Mouse (Mus musculus) limb, embryonic 13.5 days (tissue): ENCODE data around the gene C3. TPM values are rescaled to one million over a fixed set of nuclear protein-coding genes. Genes with fewer than 3 reads are reported as not detected.

Source experiments
- ATAC-seq: fragments of 200-750 bp; cut with Nextera tagmentation; 2 replicates; pipeline ENCODE4 v1.8.0; 2017; ENCODE audit warnings: low read depth, moderate number of reproducible peaks, moderate TSS enrichment; ENCODE audit not compliant: low FRiP score
- H3K27ac ChIP-seq: fragments of 300-500 bp; sonication (generic); 2 replicates; pipeline ENCODE4 v1.5.1; 2015; ENCODE audit warnings: inconsistent platforms, mild to moderate bottlenecking, moderate library complexity
- H3K27me3 ChIP-seq: fragments of 300-500 bp; sonication (generic); 2 replicates; pipeline ENCODE4 v1.6.1; 2015; ENCODE audit warnings: mild to moderate bottlenecking, inconsistent platforms
- H3K36me3 ChIP-seq: fragments of 300-500 bp; sonication (generic); 2 replicates; pipeline ENCODE4 v1.6.1; 2015; ENCODE audit warnings: inconsistent platforms, mild to moderate bottlenecking, moderate library complexity
- H3K4me1 ChIP-seq: fragments of 300-500 bp; sonication (generic); 2 replicates; pipeline ENCODE4 v1.6.1; 2015; ENCODE audit warnings: inconsistent platforms
- H3K4me2 ChIP-seq: fragments of 300-500 bp; sonication (generic); replicated peaks from 2 replicates; pipeline ENCODE4 v1.6.1; 2015; ENCODE audit warnings: inconsistent platforms, mild to moderate bottlenecking, moderate library complexity
- H3K4me3 ChIP-seq: fragments of 300-500 bp; sonication (generic); 2 replicates; pipeline ENCODE4 v1.5.1; 2015; ENCODE audit warnings: moderate library complexity, mild to moderate bottlenecking, inconsistent platforms
- H3K9ac ChIP-seq: fragments of 300-500 bp; sonication (generic); 2 replicates; pipeline ENCODE4 v1.6.1; 2015; ENCODE audit warnings: mild to moderate bottlenecking, inconsistent platforms
- H3K9me3 ChIP-seq: fragments of 300-500 bp; sonication (generic); 2 replicates; pipeline ENCODE4 v1.6.1; 2016; ENCODE audit warnings: inconsistent platforms
- WGBS: fragments of 180-500 bp; shearing (Covaris S2); methylation state at CpG from one replicate; pipeline ENCODE4 v1.1.7; 2015; 5-methylcytosine and 5-hydroxymethylcytosine counted together
- polyA plus RNA-seq: library from polyadenylated mRNA; unstranded; fragments of >200 nt; fragmentation: Nextera tagmentation; extraction: Ambion mirVana; gene quantifications from 2 replicates; pipeline ENCODE4 v1.2.1, GENCODE M21; 2015

The C3 gene
- polyA plus RNA-seq, 1 experiment from 2014 or later: 0.31 TPM

DNA sequence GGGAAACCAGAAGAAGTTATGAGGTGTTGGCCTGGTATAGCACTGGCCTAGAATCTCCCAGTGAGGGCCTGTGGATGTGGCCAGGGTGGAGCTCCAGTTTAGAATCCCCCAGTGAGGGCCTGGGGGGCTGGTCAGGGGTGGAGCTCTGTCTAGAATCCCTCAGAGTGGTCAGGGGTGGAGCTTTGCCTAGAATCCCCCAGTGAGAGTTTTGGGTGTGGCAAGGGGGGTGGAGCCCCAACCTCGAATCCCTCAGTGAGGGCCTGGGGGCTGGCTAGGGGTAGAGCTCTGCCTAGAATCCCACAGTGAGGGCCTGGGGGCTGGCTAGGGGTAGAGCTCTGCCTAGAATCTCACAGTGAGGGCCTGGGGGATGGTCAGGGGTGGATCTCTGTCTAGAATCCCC lies 33.9 kb upstream of the C3 start:
- WGBS: 14% methylated on average over 1 of the region's 1 CpGs
- no peak overlapping the region for H3K4me2 ChIP-seq
- H3K4me3 ChIP-seq: no peak overlapping the region
- H3K27me3 ChIP-seq: no peaks in the 10 kb centered on the region
- H3K9me3 ChIP-seq: no peaks in the 10 kb centered on the region
- no peak overlapping the region for H3K27ac ChIP-seq
- H3K36me3 ChIP-seq: peaks cover 72% of the 10 kb centered on the region
- no peak overlapping the region for H3K9ac ChIP-seq
- peaks cover 4% of the 10 kb centered on the region; the same call in 1 of the 2 replicates for H3K4me1 ChIP-seq
- no peak for ATAC-seq

DNA sequence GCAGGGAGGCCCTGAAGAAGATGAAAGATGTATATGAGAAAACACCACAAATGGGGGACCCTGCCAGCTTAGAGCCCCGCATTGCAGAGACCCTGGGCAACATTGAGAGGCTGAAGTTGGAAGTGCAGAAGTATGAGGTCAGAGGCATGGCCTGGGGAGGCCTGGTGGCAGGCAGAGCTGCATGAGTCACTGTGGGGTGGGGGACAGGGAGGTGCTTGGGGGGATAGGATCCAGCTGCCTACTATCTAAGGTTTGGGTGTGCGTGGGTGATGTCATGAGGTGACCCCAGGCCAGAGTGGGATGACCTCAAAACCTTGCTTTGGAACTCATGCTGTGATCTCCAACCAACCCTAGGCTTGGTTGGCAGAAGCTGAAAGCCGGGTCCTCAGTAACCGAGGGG lies 33.4 kb upstream of the C3 start:
- no peak for ATAC-seq
- peaks cover 77% of the 10 kb centered on the region for H3K36me3 ChIP-seq
- WGBS: 97% methylated on average over 4 of the region's 4 CpGs
- H3K4me3 ChIP-seq: no peak overlapping the region
- no peak overlapping the region for H3K9ac ChIP-seq
- no peaks in the 10 kb centered on the region for H3K9me3 ChIP-seq
- no peaks in the 10 kb centered on the region for H3K27me3 ChIP-seq
- peaks cover 4% of the 10 kb centered on the region; the same call in 1 of the 2 replicates for H3K4me1 ChIP-seq
- H3K27ac ChIP-seq: no peak overlapping the region
- no peak overlapping the region for H3K4me2 ChIP-seq

DNA sequence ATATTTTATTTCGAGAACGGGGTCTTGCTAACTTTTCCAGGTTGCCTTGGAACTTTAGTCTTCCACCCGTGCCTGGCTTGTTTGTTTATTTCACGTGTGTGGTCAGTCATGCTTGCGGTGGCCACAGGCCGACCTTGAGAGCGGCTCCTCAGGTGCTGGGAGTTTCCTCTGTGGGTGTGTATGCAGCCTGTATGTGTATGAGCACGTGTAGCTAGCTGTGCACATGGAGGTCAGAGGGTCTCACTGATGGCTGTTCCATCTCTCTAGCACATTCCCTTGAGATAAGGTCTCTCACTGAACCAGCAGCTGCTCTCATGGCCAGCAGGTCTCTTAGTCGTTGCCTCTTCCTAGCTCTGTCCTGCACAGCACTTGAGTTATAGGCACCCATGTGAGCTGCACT lies 32.4 kb upstream of the C3 start:
- no peak overlapping the region for H3K9ac ChIP-seq
- WGBS: 89% methylated on average over 9 of the region's 9 CpGs
- H3K9me3 ChIP-seq: no peaks in the 10 kb centered on the region
- H3K4me2 ChIP-seq: no peak overlapping the region
- no peak overlapping the region for H3K4me3 ChIP-seq
- peaks cover 86% of the 10 kb centered on the region for H3K36me3 ChIP-seq
- H3K27ac ChIP-seq: no peak overlapping the region
- no peaks in the 10 kb centered on the region for H3K27me3 ChIP-seq
- H3K4me1 ChIP-seq: no peaks in the 10 kb centered on the region; the same call in 1 of the 2 replicates
- ATAC-seq: no peak

DNA sequence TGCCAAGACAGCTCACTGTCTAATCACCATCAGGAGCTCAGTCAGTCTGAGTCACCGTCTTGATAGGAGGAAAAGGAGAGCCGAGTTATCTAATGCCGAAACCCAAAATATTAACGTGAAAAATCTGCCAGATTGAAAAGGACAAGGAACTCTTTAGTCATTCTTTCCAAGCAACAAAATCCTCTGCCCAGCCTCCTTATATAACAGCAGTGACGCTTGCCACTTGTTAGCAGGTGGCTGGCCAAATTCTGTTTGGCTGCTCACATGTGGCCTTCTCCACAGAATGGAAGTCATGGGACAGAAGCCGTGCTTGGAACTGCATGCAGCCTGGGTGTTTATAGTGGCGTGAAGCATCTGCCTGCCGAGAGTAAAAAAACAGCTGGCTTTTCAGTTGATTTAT lies 31.8 kb upstream of the C3 start:
- 90% methylated on average over 8 of the region's 8 CpGs for WGBS
- no peak overlapping the region for H3K4me3 ChIP-seq
- no peaks in the 10 kb centered on the region for H3K4me1 ChIP-seq
- no peak for ATAC-seq
- no peaks in the 10 kb centered on the region for H3K27me3 ChIP-seq
- H3K9ac ChIP-seq: no peak overlapping the region
- no peaks in the 10 kb centered on the region for H3K9me3 ChIP-seq
- no peak overlapping the region for H3K27ac ChIP-seq
- peaks cover 92% of the 10 kb centered on the region for H3K36me3 ChIP-seq
- no peak overlapping the region for H3K4me2 ChIP-seq

DNA sequence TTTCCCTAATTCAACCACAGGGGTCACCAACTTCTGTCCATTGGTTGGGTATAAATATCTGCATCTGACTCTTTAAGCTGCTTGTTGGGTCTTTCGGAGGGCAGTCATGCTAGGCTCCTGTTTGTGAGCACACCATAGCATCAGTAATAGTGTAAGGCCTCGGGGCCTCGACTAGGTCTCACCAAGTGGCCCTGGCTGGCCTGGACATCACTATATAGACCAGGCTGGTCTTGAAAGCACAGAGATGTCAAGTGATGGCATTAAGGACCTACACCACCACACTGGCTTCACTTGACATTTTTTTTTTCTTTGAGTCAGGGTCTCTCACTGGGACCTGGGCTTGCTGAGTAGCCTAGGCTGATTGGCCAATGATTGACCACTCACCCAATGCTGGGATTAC lies 30.3 kb upstream of the C3 start:
- H3K4me2 ChIP-seq: no peak overlapping the region
- no peak overlapping the region for H3K27ac ChIP-seq
- H3K9ac ChIP-seq: no peak overlapping the region
- peaks cover 98% of the 10 kb centered on the region for H3K36me3 ChIP-seq
- H3K4me3 ChIP-seq: no peak overlapping the region
- over 99% methylated on average over 3 of the region's 3 CpGs for WGBS
- ATAC-seq: no peak
- no peaks in the 10 kb centered on the region for H3K9me3 ChIP-seq
- H3K4me1 ChIP-seq: no peaks in the 10 kb centered on the region
- no peaks in the 10 kb centered on the region for H3K27me3 ChIP-seq

DNA sequence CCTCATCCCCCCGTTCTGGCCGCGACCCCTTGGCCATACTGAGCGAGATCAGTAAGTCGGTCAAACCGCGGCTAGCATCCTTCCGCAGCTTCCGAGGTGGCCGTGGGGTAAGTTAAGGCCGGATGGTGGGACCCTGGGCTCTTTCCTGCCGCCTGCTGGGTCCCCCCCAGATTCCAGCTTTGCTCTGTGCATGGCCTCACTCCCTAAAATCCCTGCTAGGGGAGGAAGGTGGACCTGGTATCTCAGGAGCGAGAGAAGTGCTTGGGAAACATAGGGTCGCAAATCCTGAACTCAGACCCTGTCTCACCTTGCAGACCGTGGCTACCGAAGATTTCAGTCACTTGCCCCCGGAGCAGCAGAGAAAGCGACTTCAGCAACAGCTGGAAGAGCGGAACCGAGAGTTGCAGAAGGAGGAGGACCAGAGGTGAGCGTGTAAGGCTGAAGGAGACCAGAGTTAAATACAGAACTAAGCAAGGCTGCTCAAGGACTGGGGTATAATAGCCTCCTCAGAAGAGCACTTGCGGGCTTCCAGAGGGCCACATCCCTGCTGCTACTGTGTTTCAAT lies 29.1 kb upstream of the C3 start:
- Histone ChIP-seq H3K27me3 (no peaks in the 10 kb centered on the region), H3K4me3 (no peak overlapping the region), H3K4me2 (no peak overlapping the region), H3K36me3 (peaks cover 89% of the 10 kb centered on the region), H3K4me1 (no peaks in the 10 kb centered on the region), H3K9me3 (no peaks in the 10 kb centered on the region), H3K27ac (no peak overlapping the region), H3K9ac (no peak overlapping the region)
- ATAC-seq: no peak
- WGBS: 94% methylated on average over 22 of the region's 22 CpGs

DNA sequence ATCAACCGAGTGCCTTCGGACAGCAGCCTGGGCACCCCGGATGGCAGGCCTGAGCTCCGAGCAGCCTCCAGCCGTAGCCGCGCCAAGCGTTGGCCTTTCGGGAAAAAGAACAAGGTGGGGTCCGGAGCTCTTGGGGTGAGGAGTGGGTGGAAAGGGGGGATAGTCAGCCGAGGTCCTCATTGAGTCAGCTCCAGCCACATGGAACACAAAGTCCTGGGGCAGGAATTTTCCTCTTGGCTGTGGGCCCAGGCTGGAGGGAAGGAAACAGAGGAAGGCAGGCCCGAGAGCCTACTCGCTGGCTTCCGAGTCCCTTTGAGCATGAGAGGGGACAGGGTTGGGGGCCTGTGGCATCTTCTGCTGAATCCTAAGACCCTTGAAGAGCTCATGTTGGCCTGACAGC lies 27.4 kb upstream of the C3 start:
- Histone ChIP-seq H3K4me2 (no peak overlapping the region), H3K9ac (no peak overlapping the region), H3K36me3 (peaks cover 73% of the 10 kb centered on the region), H3K9me3 (no peaks in the 10 kb centered on the region), H3K4me3 (no peak overlapping the region), H3K27me3 (no peaks in the 10 kb centered on the region), H3K4me1 (peaks cover 10% of the 10 kb centered on the region), H3K27ac (no peak overlapping the region)
- 93% methylated on average over 14 of the region's 14 CpGs for WGBS
- ATAC-seq: no peak

DNA sequence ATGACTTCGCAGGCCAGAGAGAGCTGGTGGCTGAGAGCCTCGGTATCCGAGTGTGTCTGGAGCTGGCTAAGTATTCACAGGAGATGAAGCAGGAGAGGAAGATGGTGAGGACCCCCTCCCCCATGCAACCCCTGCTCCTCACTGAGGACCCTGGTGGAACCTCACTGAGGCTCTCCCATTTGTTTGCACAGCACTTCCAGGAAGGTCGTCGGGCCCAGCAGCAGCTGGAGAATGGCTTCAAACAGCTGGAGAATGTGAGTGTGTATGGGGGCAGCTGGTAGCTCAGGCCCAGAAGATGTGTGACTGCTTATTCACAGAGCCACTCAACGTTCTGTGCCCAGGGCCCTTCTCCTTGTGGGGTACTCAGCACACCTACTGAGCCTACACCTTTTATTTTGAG lies 25.4 kb upstream of the C3 start:
- no peaks in the 10 kb centered on the region for H3K9me3 ChIP-seq
- no peak for ATAC-seq
- H3K9ac ChIP-seq: no peak overlapping the region
- H3K27ac ChIP-seq: no peak overlapping the region
- no peak overlapping the region for H3K4me3 ChIP-seq
- H3K4me2 ChIP-seq: no peak overlapping the region
- H3K27me3 ChIP-seq: no peaks in the 10 kb centered on the region
- 75% methylated on average over 6 of the region's 6 CpGs for WGBS
- H3K36me3 ChIP-seq: peaks cover 52% of the 10 kb centered on the region
- H3K4me1 ChIP-seq: peaks cover 21% of the 10 kb centered on the region

DNA sequence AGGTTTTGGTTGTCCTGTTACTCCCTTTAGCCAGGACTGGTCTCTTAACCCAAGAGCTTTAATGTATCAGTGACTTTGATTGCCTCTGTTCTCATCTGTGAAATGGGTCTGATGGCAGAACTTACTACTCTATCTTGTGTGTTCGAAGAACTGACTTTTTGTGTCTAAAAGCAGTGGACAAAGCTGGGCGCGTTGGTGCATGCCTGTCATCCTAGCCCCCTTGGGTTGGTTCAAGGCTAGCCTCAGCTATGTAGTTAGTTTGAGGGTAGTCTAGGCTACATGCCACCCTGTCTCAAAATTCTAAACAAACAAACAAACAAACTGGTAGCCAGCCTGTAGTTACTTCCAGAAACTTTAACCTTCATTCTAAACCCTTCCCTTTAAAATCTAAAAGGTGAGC lies 23.5 kb upstream of the C3 start:
- Histone ChIP-seq H3K36me3 (peaks cover 35% of the 10 kb centered on the region), H3K4me1 (peaks cover 24% of the 10 kb centered on the region), H3K9me3 (no peaks in the 10 kb centered on the region), H3K27me3 (no peaks in the 10 kb centered on the region), H3K9ac (0 out of 2 replicates have a peak overlapping the region, but pooled peaks have one; percentile 77), H3K4me2 (peak overlapping the region; percentile 98), H3K4me3 (no peak overlapping the region), H3K27ac (no peak overlapping the region)
- ATAC-seq: no peak
- 85% methylated on average over 3 of the region's 3 CpGs for WGBS

DNA sequence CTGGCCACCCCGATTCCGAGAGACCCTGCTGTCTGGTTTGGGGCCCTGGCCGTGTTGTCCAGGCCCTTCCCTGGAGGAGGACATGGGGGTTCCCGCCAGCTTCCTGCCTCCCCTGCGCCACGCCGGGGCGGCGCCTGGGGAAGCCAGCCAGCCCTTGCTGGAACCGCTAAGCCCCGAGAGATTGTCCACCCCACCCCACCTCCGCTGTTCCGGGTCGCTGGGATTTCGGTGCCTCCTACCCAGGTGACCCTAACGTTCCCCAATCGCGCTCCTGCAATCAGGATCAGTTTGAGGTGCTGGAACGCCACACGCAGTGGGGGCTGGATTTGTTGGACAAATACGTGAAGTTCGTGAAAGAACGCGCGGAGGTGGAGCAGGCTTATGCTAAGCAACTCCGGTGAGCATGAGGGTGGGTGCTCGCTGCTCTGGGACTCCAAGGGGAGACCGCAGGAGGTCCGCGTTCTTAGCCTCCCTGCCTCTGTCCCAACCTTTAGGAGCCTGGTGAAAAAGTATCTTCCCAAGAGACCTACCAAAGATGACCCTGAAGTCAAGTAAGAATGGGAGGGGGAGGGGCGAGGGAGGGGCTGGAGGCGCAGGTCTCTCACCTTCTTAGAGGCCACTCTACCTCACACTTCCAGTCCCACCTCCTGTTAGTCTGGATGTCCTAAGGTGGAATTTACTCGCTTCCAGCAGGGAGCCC lies 22.7 kb upstream of the C3 start:
- WGBS: 1% methylated on average over 33 of the region's 33 CpGs
- Histone ChIP-seq H3K4me1 (peaks cover 29% of the 10 kb centered on the region), H3K27me3 (no peaks in the 10 kb centered on the region), H3K9me3 (no peaks in the 10 kb centered on the region), H3K36me3 (peaks cover 27% of the 10 kb centered on the region), H3K9ac (peak overlapping the region; percentile 77), H3K4me2 (peak overlapping the region; percentile 98), H3K27ac (peak overlapping the region; percentile 53), H3K4me3 (peak overlapping the region; percentile 81)
- no peak for ATAC-seq

DNA sequence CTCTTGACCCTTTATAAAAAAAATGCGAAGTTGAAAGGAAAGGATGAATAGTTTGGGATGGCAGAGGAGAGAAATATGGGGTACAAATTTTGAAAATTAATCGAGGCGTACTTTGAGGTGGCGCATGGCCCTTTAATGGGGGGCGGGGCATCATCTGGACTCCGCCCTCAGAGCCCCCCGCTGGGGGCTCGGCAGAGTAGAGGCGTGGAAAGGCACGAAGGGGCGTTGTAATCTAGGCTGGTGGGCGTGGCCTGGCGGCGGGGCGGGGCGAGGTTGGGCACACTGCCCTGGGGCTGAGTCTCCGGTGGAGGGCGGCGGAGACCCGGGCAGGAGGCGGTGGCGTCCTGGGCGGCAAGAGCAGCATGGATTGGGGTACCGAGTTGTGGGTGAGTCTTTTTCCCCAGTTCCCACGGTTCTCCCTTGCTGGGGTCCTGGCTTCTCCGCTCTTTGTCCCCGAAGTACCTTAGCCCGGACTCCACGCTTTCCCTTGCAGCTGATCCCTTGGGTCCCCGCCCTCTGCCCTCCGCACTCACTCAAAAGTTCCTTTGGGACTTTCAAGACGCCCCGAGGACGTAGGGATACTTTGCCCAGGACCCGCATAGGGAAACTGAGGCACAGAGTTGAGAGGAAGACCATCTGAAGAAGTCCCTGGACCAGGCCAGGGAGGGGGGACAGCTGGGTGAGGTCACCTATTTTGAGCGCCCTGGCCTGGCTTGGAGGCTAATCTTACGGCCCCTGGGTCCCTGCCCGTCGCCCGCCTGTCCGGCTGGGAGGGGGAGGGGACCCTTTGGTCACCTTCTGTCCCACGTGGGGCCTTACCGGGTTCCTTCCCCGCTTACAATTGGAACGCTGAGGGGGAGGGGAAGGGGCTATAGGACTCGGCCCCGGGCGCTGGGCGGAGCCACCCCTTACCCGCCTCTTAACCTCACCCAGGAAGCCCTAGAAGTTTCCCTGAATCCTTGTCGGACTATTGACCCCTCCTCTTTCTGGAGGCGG lies 21.5 kb upstream of the C3 start, which contains the start of gene Trip10:
Gene Trip10 (plus strand): TSS at position 270 of the 996 bp plus-strand sequence.
- Histone ChIP-seq H3K4me1 (peaks cover 29% of the 10 kb centered on the region), H3K9ac (peak within 1 kb of the TSS; percentile 77), H3K36me3 (peaks cover 21% of the 10 kb centered on the region), H3K4me3 (peak within 1 kb of the TSS; percentile 81), H3K4me2 (peak within 1 kb of the TSS; percentile 98), H3K27me3 (no peaks in the 10 kb centered on the region), H3K27ac (peak within 1 kb of the TSS; percentile 93), H3K9me3 (no peaks in the 10 kb centered on the region)
- peak; percentile 20 for ATAC-seq
- WGBS: under 1% methylated on average over 49 of the region's 52 CpGs

DNA sequence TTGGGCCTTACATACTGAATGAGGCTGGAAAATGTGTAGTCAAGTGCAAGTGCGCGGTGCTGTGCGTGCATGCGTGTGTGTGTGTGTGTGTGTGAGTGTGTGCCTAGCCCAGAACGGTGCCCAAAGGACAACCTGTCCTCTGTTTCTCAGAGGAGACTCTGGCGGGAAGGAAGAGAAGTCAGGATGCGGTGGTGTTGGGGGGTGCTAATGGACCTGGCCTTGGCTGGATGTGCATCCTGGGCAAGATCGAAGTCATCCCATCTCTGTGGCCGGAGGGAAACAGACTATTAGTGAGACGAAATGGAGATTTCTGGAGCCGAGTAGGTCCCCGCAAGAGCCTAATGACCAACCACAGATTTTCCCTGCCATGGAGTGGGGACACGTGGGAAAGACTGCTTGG lies 20.8 kb upstream of the C3 start:
- H3K27me3 ChIP-seq: no peaks in the 10 kb centered on the region
- peak overlapping the region; percentile 62 for H3K9ac ChIP-seq
- no peaks in the 10 kb centered on the region for H3K9me3 ChIP-seq
- peak overlapping the region; percentile 98 for H3K4me2 ChIP-seq
- peak overlapping the region; percentile 93 for H3K27ac ChIP-seq
- no peak for ATAC-seq
- H3K4me3 ChIP-seq: peak overlapping the region; percentile 81
- H3K36me3 ChIP-seq: peaks cover 21% of the 10 kb centered on the region
- H3K4me1 ChIP-seq: peaks cover 29% of the 10 kb centered on the region
- 11% methylated on average over 13 of the region's 13 CpGs for WGBS
